Mouse (Mus musculus) stomach, postnatal 0 days (tissue): ENCODE results near the gene Tbkbp1.

Experiments used
- CTCF ChIP-seq: IDR thresholded peaks from 2 replicates; pipeline ENCODE4 v1.5.1; 2016; ENCODE audit warnings: antibody characterized with exemption, low read depth, mild to moderate bottlenecking, moderate library complexity
- EP300 ChIP-seq: optimal IDR thresholded peaks from 2 replicates; pipeline ENCODE3; 2016; ENCODE audit warnings: antibody characterized with exemption

- TF ChIP-seq CTCF (no peak), EP300 (no peak)
These were observed 36.4 kb downstream of the Tbkbp1 start, which contains the start of gene Tbx21 for GRCm38 (mm10) chr11:97114671-97115601.
